Mouse (Mus musculus): Measurements from ENCODE around the gene Ormdl3. TPM values are rescaled to one million over a fixed set of nuclear protein-coding genes. Genes with fewer than 3 reads are reported as not detected.
A peak's percentile ranks its signal among the peaks of the same experiment; 100 is the strongest.
"Not testable (repeated sequence)": the region's sequence is repeated elsewhere in the genome, so short reads cannot be mapped to it uniquely, and the experiment has no call there.

The Ormdl3 gene
- polyA plus RNA-seq, 1 experiment from 2014 or later: 9.6 TPM

GRCm38 (mm10) chr11:98606763-98607162 is 19.6 kb upstream of the Ormdl3 start:
- Histone ChIP-seq H3K36me3 (ENCODE audit: control insufficient read depth, insufficient read depth, low read length) (no peaks in the 10 kb centered on the region), H3K4me2 (no peak overlapping the region), H3K4me1 (ENCODE audit: control insufficient read depth, insufficient read depth, low read length) (peaks cover 6% of the 10 kb centered on the region), H3K9me3 (replicated peaks; ENCODE audit: control insufficient read depth, low read length) (no peaks in the 10 kb centered on the region), H3K27ac (ENCODE audit: low read depth, low read length) (no peak overlapping the region), H3K27me3 (ENCODE audit: control insufficient read depth, insufficient read depth, low read length) (peaks cover 3% of the 10 kb centered on the region), H3K9ac (ENCODE audit: low read depth, low read length) (no peak overlapping the region), H3K4me3 (ENCODE audit: low read depth, low read length) (no peak overlapping the region)
- 13% methylated on average over 3 of the region's 3 CpGs for WGBS (ENCODE audit: insufficient replicate concordance)
- ATAC-seq (replicated peaks; ENCODE audit: insufficient number of reproducible peaks, low FRiP score, low TSS enrichment): no peak

- H3K4me3 ChIP-seq (ENCODE audit: low read depth, low read length); H3K36me3 ChIP-seq (ENCODE audit: control insufficient read depth, insufficient read depth, low read length); ATAC-seq (replicated peaks; ENCODE audit: insufficient number of reproducible peaks, low FRiP score, low TSS enrichment); H3K27ac ChIP-seq (ENCODE audit: low read depth, low read length); H3K4me2 ChIP-seq; H3K9ac ChIP-seq (ENCODE audit: low read depth, low read length); H3K9me3 ChIP-seq (replicated peaks; ENCODE audit: control insufficient read depth, low read length); H3K27me3 ChIP-seq (ENCODE audit: control insufficient read depth, insufficient read depth, low read length): not testable (repeated sequence)
- H3K4me1 ChIP-seq (ENCODE audit: control insufficient read depth, insufficient read depth, low read length): peaks cover 17% of the 10 kb centered on the region
- WGBS (ENCODE audit: insufficient replicate concordance): 61% methylated on average over 6 of the region's 6 CpGs
These were observed 17.7 kb upstream of the Ormdl3 start for GRCm38 (mm10) chr11:98604911-98605310.

- 70% methylated on average over 2 of the region's 2 CpGs for WGBS (ENCODE audit: insufficient replicate concordance)
- Histone ChIP-seq H3K4me3 (ENCODE audit: low read depth, low read length) (no peak overlapping the region), H3K27ac (ENCODE audit: low read depth, low read length) (no peak overlapping the region), H3K9ac (ENCODE audit: low read depth, low read length) (no peak overlapping the region), H3K27me3 (ENCODE audit: control insufficient read depth, insufficient read depth, low read length) (peaks cover 16% of the 10 kb centered on the region), H3K36me3 (ENCODE audit: control insufficient read depth, insufficient read depth, low read length) (no peaks in the 10 kb centered on the region), H3K4me2 (no peak overlapping the region), H3K4me1 (ENCODE audit: control insufficient read depth, insufficient read depth, low read length) (peaks cover 22% of the 10 kb centered on the region), H3K9me3 (replicated peaks; ENCODE audit: control insufficient read depth, low read length) (no peaks in the 10 kb centered on the region)
- ATAC-seq (replicated peaks; ENCODE audit: insufficient number of reproducible peaks, low FRiP score, low TSS enrichment): no peak
These were observed 16.8 kb upstream of the Ormdl3 start for GRCm38 (mm10) chr11:98603953-98604352.

GRCm38 (mm10) chr11:98602090-98602690 is 15.0 kb upstream of the Ormdl3 start:
- H3K27me3 ChIP-seq (ENCODE audit: control insufficient read depth, insufficient read depth, low read length): peaks cover 24% of the 10 kb centered on the region; the same call in 1 of the 2 replicates
- H3K4me3 ChIP-seq (ENCODE audit: low read depth, low read length): peak overlapping the region; percentile 35
- no peak overlapping the region for H3K9ac ChIP-seq (ENCODE audit: low read depth, low read length)
- no peaks in the 10 kb centered on the region for H3K9me3 ChIP-seq (replicated peaks; ENCODE audit: control insufficient read depth, low read length)
- 1% methylated on average over 20 of the region's 20 CpGs for WGBS (ENCODE audit: insufficient replicate concordance)
- peaks cover 23% of the 10 kb centered on the region for H3K4me1 ChIP-seq (ENCODE audit: control insufficient read depth, insufficient read depth, low read length)
- ATAC-seq (replicated peaks; ENCODE audit: insufficient number of reproducible peaks, low FRiP score, low TSS enrichment): peak; percentile 70
- peak overlapping the region; percentile 60 for H3K4me2 ChIP-seq
- H3K36me3 ChIP-seq (ENCODE audit: control insufficient read depth, insufficient read depth, low read length): no peaks in the 10 kb centered on the region
- H3K27ac ChIP-seq (ENCODE audit: low read depth, low read length): no peak overlapping the region

DNA sequence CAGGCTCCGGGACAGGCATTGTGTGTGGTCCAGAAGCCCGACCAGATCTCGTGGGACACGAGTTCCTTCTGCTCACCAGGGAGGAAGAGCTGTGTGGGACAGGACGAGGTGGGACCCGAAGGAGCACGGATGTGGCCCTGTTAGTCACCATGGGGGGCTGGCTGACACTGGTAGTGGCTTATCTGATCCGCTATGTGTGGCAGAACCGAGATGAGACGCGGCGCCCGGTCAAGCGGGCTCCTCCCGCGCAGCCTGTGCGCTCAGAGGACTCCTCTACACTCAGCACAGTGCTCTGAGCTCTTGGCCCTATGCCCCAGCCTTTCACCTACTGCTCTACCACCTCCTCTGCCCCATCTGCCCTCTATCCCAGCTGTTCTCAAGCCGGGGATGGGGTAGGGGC is 12.1 kb upstream of the Ormdl3 start:
- ATAC-seq (replicated peaks; ENCODE audit: insufficient number of reproducible peaks, low FRiP score, low TSS enrichment): 0 out of 2 replicates have a peak, but pooled peaks have one; percentile 40
- Histone ChIP-seq H3K9ac (ENCODE audit: low read depth, low read length) (0 out of 2 replicates have a peak overlapping the region, but pooled peaks have one; percentile 31), H3K4me2 (peak overlapping the region; percentile 31), H3K4me3 (ENCODE audit: low read depth, low read length) (no peak overlapping the region), H3K9me3 (replicated peaks; ENCODE audit: control insufficient read depth, low read length) (no peaks in the 10 kb centered on the region), H3K36me3 (ENCODE audit: control insufficient read depth, insufficient read depth, low read length) (no peaks in the 10 kb centered on the region), H3K27ac (ENCODE audit: low read depth, low read length) (no peak overlapping the region), H3K27me3 (ENCODE audit: control insufficient read depth, insufficient read depth, low read length) (peaks cover 24% of the 10 kb centered on the region; the same call in 1 of the 2 replicates), H3K4me1 (ENCODE audit: control insufficient read depth, insufficient read depth, low read length) (peaks cover 23% of the 10 kb centered on the region)
- WGBS (ENCODE audit: insufficient replicate concordance): 14% methylated on average over 18 of the region's 18 CpGs

GRCm38 (mm10) chr11:98598851-98599290 is 11.7 kb upstream of the Ormdl3 start:
- WGBS (ENCODE audit: insufficient replicate concordance): 57% methylated on average over 18 of the region's 18 CpGs
- Histone ChIP-seq H3K36me3 (ENCODE audit: control insufficient read depth, insufficient read depth, low read length) (no peaks in the 10 kb centered on the region), H3K9me3 (replicated peaks; ENCODE audit: control insufficient read depth, low read length) (no peaks in the 10 kb centered on the region), H3K4me2 (peak overlapping the region; percentile 31), H3K9ac (ENCODE audit: low read depth, low read length) (no peak overlapping the region), H3K4me3 (ENCODE audit: low read depth, low read length) (no peak overlapping the region), H3K27ac (ENCODE audit: low read depth, low read length) (no peak overlapping the region), H3K4me1 (ENCODE audit: control insufficient read depth, insufficient read depth, low read length) (peaks cover 23% of the 10 kb centered on the region), H3K27me3 (ENCODE audit: control insufficient read depth, insufficient read depth, low read length) (peaks cover 24% of the 10 kb centered on the region; the same call in 1 of the 2 replicates)
- ATAC-seq (replicated peaks; ENCODE audit: insufficient number of reproducible peaks, low FRiP score, low TSS enrichment): no peak

- no peak within 1 kb of the TSS for H3K9ac ChIP-seq (ENCODE audit: low read depth, low read length)
- no peak within 1 kb of the TSS for H3K4me3 ChIP-seq (ENCODE audit: low read depth, low read length)
These were observed 10.8 kb upstream of the Ormdl3 start, which contains the start of gene Lrrc3c for GRCm38 (mm10) chr11:98597991-98598390. Gene Lrrc3c, plus strand, starts transcription at chr11:98598291.

GRCm38 (mm10) chr11:98597363-98597762 is 10.2 kb upstream of the Ormdl3 start:
- Histone ChIP-seq H3K4me2 (no peak overlapping the region), H3K9ac (ENCODE audit: low read depth, low read length) (no peak overlapping the region), H3K4me3 (ENCODE audit: low read depth, low read length) (no peak overlapping the region), H3K4me1 (ENCODE audit: control insufficient read depth, insufficient read depth, low read length) (peaks cover 24% of the 10 kb centered on the region), H3K27me3 (ENCODE audit: control insufficient read depth, insufficient read depth, low read length) (peaks cover 24% of the 10 kb centered on the region; the same call in 1 of the 2 replicates), H3K27ac (ENCODE audit: low read depth, low read length) (no peak overlapping the region), H3K9me3 (replicated peaks; ENCODE audit: control insufficient read depth, low read length) (no peaks in the 10 kb centered on the region), H3K36me3 (ENCODE audit: control insufficient read depth, insufficient read depth, low read length) (no peaks in the 10 kb centered on the region)
- 30% methylated on average over 6 of the region's 6 CpGs for WGBS (ENCODE audit: insufficient replicate concordance)
- no peak for ATAC-seq (replicated peaks; ENCODE audit: insufficient number of reproducible peaks, low FRiP score, low TSS enrichment)

More at GRCm38 (mm10) chr11:98597991-98598390, 10.8 kb upstream of the Ormdl3 start, which contains the start of gene Lrrc3c:
- Histone ChIP-seq H3K36me3 (ENCODE audit: control insufficient read depth, insufficient read depth, low read length) (no peaks in the 10 kb centered on the region), H3K27me3 (ENCODE audit: control insufficient read depth, insufficient read depth, low read length) (peaks cover 24% of the 10 kb centered on the region; the same call in 1 of the 2 replicates), H3K9me3 (replicated peaks; ENCODE audit: control insufficient read depth, low read length) (no peaks in the 10 kb centered on the region), H3K27ac (ENCODE audit: low read depth, low read length) (no peak within 1 kb of the TSS), H3K4me2 (peak within 1 kb of the TSS; percentile 31), H3K4me1 (ENCODE audit: control insufficient read depth, insufficient read depth, low read length) (peaks cover 23% of the 10 kb centered on the region)
- no peak for ATAC-seq (replicated peaks; ENCODE audit: insufficient number of reproducible peaks, low FRiP score, low TSS enrichment)
- 80% methylated on average over 8 of the region's 8 CpGs for WGBS (ENCODE audit: insufficient replicate concordance)

DNA sequence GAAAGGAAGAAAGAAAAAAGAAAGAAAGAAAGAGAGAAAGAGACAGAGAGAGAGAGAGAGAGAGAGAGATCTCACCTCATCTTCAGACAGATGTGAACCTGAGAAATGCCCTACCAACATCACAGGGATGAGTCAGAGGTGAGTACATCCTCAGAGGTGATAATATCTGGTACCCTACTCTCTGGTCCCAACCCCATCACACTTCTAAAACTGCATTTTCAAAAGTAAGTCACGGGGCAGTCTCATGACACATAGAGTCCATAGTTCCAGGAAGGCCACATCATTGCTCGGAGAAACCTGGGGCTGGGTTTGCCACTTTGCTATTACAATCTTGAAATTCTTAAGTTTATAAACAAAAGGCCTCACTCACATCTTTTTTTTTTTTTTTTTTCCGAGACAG is 8.8 kb upstream of the Ormdl3 start:
- 75% methylated on average over 3 of the region's 3 CpGs for WGBS (ENCODE audit: insufficient replicate concordance)
- Histone ChIP-seq H3K4me2 (no peak overlapping the region), H3K27me3 (ENCODE audit: control insufficient read depth, insufficient read depth, low read length) (peaks cover 21% of the 10 kb centered on the region; the same call in 1 of the 2 replicates), H3K9ac (ENCODE audit: low read depth, low read length) (no peak overlapping the region), H3K4me3 (ENCODE audit: low read depth, low read length) (no peak overlapping the region), H3K27ac (ENCODE audit: low read depth, low read length) (no peak overlapping the region), H3K4me1 (ENCODE audit: control insufficient read depth, insufficient read depth, low read length) (peaks cover 17% of the 10 kb centered on the region), H3K9me3 (replicated peaks; ENCODE audit: control insufficient read depth, low read length) (no peaks in the 10 kb centered on the region), H3K36me3 (ENCODE audit: control insufficient read depth, insufficient read depth, low read length) (no peaks in the 10 kb centered on the region)
- no peak for ATAC-seq (replicated peaks; ENCODE audit: insufficient number of reproducible peaks, low FRiP score, low TSS enrichment)

Data from heart, embryonic 11.5 days (tissue).